Mouse (Mus musculus) intestine, embryonic 14.5 days (tissue): ENCODE results near the gene Grik1. TPM values are rescaled to one million over a fixed set of nuclear protein-coding genes. Genes with fewer than 3 reads are reported as not detected.

Experiments used
- ATAC-seq: fragments of 200-750 bp; cut with Nextera tagmentation; replicated peaks from 2 replicates; pipeline ENCODE4 v1.8.0; 2017; ENCODE audit warnings: low read depth, moderate number of reproducible peaks, moderate TSS enrichment, moderate library complexity; ENCODE audit not compliant: low FRiP score, low TSS enrichment
- DNase-seq: peaks from one replicate; pipeline ENCODE4 v3.0.0-alpha.2; 2018; ENCODE audit warnings: low spot score
- H3K27ac ChIP-seq: fragments of 300-500 bp; sonication (generic); 2 replicates; pipeline ENCODE4 v1.5.1; 2014; ENCODE audit warnings: low read depth, mild to moderate bottlenecking, control low read depth
- H3K27me3 ChIP-seq: fragments of 300-500 bp; sonication (generic); replicated peaks from 2 replicates; pipeline ENCODE4 v1.6.1; 2014; ENCODE audit warnings: low read length, control low read depth; ENCODE audit not compliant: control insufficient read depth, insufficient read depth
- H3K36me3 ChIP-seq: fragments of 300-500 bp; sonication (generic); 2 replicates; pipeline ENCODE4 v1.6.1; 2014; ENCODE audit warnings: low read length, control low read depth; ENCODE audit not compliant: control insufficient read depth, insufficient read depth
- H3K4me1 ChIP-seq: fragments of 300-500 bp; sonication (generic); replicated peaks from 2 replicates; pipeline ENCODE4 v1.6.1; 2014; ENCODE audit warnings: low read length, control low read depth, mixed read lengths; ENCODE audit not compliant: control insufficient read depth, insufficient read depth
- H3K4me2 ChIP-seq: fragments of 300-500 bp; sonication (generic); 2 replicates; pipeline ENCODE4 v1.6.1; 2014; ENCODE audit warnings: low read length
- H3K4me3 ChIP-seq: fragments of 300-500 bp; sonication (generic); 2 replicates; pipeline ENCODE4 v1.5.1; 2014; ENCODE audit warnings: low read depth, low read length, control low read depth, mixed read lengths
- H3K9ac ChIP-seq: fragments of 300-500 bp; sonication (generic); 2 replicates; pipeline ENCODE4 v1.6.1; 2014; ENCODE audit warnings: mild to moderate bottlenecking, low read length
- H3K9me3 ChIP-seq: fragments of 300-500 bp; sonication (generic); 2 replicates; pipeline ENCODE4 v1.6.1; 2016; ENCODE audit warnings: low read length, control low read depth; ENCODE audit not compliant: control insufficient read depth
- WGBS: fragments of 180-500 bp; shearing (Covaris S2); extraction: QIAGEN DNeasy Blood & Tissue Kit; methylation state at CpG from one replicate; pipeline ENCODE4 v1.1.7; 2014; 5-methylcytosine and 5-hydroxymethylcytosine counted together
- polyA plus RNA-seq: library from polyadenylated mRNA; unstranded; fragments of >200 nt; fragmentation: Nextera tagmentation; extraction: Ambion mirVana; gene quantifications from 2 replicates; pipeline ENCODE4 v1.2.1, GENCODE M21; 2014

Grik1 gene
- polyA plus RNA-seq, 1 experiment from 2014 or later, result 1.3 TPM

DNA sequence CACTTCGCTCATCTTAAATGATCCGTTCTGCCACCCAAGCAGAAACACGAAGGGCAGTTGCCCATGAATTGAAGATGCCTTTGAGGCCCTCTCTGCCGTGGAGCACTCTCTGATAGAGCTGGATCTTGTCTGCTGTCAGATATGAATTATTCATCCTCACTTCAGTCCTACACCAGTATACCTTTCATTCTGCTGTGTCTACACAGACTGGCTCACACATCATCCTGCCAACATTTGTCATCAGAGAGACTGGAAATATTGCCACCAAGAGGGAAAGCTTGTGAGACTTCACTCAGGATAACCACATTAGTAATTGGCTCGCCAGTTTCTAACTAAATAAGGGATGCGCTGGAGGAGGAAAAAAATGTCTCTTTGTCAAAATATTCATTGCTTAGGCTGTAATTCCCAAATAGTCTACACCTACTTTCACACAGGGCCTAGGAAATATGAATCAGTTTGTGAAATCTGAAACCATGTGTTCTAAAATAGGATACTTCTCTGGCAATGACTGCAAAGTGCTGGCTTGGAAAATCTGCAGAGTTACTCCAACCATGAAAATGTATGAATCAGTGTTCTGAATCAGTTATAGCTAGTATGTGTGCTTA lies 102.5 kb downstream of the Grik1 start:
- ATAC-seq (no peak), DNase-seq (no peak)
- Histone ChIP-seq H3K4me2 (no peak overlapping the region), H3K27ac (no peak overlapping the region), H3K4me1 (no peaks in the 10 kb centered on the region), H3K4me3 (no peak overlapping the region), H3K9ac (no peak overlapping the region), H3K36me3 (no peaks in the 10 kb centered on the region), H3K9me3 (no peaks in the 10 kb centered on the region), H3K27me3 (no peaks in the 10 kb centered on the region)
- WGBS, result 69% methylated on average over 6 of the region's 6 CpGs

DNA sequence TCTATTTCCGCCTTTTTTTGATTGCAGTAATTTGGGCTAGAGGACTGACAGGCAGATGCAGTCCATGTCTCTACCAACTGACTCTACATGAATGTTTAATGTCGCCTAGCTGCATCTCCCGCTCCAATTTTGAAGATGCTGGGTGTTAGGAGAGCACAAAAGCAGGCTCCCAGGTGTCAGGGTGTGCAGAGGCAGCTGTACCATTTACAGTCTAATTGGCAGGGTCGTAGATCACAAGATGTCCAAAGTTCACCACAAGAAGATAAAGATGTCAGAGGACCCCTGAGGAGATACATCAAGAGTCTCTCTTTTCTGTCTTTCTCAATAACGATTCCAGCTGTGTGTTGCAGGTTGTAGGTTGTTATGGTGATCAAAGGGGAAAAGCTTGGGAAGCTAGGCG lies 111.3 kb downstream of the Grik1 start:
- no peak for ATAC-seq
- H3K4me3 ChIP-seq, result no peak overlapping the region
- WGBS, result 66% methylated on average over 6 of the region's 6 CpGs
- no peak overlapping the region for H3K9ac ChIP-seq
- no peaks in the 10 kb centered on the region for H3K36me3 ChIP-seq
- H3K9me3 ChIP-seq, result no peaks in the 10 kb centered on the region
- H3K4me1 ChIP-seq, result no peaks in the 10 kb centered on the region
- H3K27me3 ChIP-seq, result no peaks in the 10 kb centered on the region
- H3K27ac ChIP-seq, result no peak overlapping the region
- no peak overlapping the region for H3K4me2 ChIP-seq
- DNase-seq, result no peak

DNA sequence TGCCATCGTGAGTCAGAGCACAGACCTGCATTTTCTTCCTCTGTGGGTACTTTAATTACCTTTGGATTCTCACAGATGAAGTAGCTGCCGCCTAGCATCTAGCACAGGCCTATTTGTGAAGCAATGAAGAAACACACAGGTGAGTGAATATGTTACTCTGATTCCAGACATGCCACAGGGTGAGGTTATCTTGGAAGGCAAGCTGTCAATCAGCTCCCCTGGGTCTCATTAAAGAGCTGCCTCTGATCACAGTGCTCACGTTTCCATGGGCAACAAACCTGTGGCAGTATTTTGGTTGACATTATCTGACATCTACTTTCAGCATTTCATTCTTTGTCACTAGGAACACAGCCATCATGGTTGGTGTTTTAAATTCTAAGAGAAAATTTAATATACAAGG lies 112.7 kb downstream of the Grik1 start:
- no peak overlapping the region for H3K4me2 ChIP-seq
- no peaks in the 10 kb centered on the region for H3K27me3 ChIP-seq
- no peak overlapping the region for H3K27ac ChIP-seq
- 63% methylated on average over 3 of the region's 3 CpGs for WGBS
- H3K4me1 ChIP-seq, result no peaks in the 10 kb centered on the region
- DNase-seq (no peak), ATAC-seq (no peak)
- no peaks in the 10 kb centered on the region for H3K36me3 ChIP-seq
- no peaks in the 10 kb centered on the region for H3K9me3 ChIP-seq
- no peak overlapping the region for H3K4me3 ChIP-seq
- H3K9ac ChIP-seq, result no peak overlapping the region

DNA sequence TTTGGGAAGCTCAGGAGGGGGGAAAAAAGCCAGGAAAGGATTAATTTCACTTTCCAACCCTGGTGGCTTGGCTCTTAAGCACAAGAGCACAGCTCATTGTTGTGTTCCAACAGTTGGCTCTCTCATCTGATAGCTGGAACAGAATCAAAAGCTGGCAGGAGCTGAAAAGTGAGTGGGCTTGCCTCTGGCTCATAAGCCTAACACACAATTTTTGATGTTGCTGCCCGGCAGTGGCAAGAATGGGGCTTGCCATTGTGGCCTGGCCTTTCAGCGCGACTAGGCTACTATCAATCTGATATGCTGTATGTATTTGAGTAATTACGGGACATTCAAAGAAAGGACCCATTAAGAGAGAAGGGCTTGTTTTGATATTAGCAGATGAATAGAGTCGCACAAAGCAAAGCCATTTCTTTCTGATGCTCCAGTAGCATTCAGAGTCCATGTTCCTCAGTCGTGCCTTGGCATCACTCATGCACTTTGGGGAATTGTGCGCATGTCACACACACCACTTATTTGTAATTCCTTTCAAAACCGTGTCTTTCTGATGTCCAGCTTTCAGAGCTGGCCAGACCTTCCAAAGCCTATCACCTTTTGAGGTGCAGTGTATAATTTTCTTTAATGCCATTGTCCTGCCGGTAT lies 115.9 kb downstream of the Grik1 start:
- no peak for DNase-seq
- Histone ChIP-seq H3K4me3 (no peak overlapping the region), H3K4me2 (no peak overlapping the region), H3K27me3 (no peaks in the 10 kb centered on the region), H3K36me3 (no peaks in the 10 kb centered on the region), H3K9ac (no peak overlapping the region), H3K27ac (no peak overlapping the region), H3K9me3 (no peaks in the 10 kb centered on the region), H3K4me1 (no peaks in the 10 kb centered on the region)
- no peak for ATAC-seq
- 89% methylated on average over 9 of the region's 9 CpGs for WGBS

DNA sequence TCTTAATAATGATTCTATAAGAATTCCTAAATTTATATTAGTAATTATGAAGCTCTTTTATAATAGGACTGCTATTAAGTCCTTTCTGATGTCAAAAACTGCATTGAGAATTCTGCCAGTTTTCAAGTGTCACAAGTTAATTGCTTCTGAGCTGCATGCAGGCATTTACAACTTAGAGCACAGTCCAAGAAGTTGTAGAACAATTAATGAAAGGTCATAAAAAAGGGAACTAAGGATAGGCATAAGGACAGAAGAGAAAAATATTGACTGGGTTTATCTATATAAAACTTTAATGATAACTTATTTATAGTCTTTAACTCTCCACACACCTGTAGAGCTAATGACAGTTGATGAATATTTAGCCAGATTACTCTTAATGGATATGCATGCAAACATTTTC lies 123.5 kb downstream of the Grik1 start:
- ATAC-seq, result no peak
- Histone ChIP-seq H3K9me3 (no peaks in the 10 kb centered on the region), H3K4me1 (no peaks in the 10 kb centered on the region), H3K27ac (no peak overlapping the region), H3K9ac (no peak overlapping the region), H3K27me3 (no peaks in the 10 kb centered on the region), H3K4me3 (no peak overlapping the region), H3K4me2 (no peak overlapping the region), H3K36me3 (no peaks in the 10 kb centered on the region)
- DNase-seq, result no peak

DNA sequence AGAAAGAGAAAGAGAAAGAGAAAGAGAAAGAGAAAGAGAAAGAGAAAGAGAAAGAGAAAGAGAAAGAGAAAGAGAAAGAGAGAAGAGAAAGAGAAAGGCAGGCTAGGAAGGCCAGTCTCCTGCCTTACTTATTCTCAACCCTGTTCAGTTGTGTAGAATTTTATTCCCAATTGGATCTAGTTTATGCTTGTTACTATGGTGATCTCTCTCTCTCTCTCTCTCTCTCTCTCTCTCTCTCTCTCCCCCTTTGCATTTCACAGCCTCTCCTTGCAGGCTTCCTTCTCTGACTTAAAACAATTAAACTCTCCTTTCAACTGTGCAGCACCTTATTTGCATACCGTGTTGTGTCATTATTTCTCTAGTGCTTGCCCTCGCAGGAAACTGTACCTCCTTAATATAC lies 147.5 kb downstream of the Grik1 start:
- no peaks in the 10 kb centered on the region for H3K4me1 ChIP-seq
- WGBS, result 62% methylated on average over 2 of the region's 2 CpGs
- no peak overlapping the region for H3K4me3 ChIP-seq
- H3K4me2 ChIP-seq, result no peak overlapping the region
- no peaks in the 10 kb centered on the region for H3K36me3 ChIP-seq
- DNase-seq (no peak), ATAC-seq (no peak)
- H3K27ac ChIP-seq, result no peak overlapping the region
- H3K9ac ChIP-seq, result no peak overlapping the region
- no peaks in the 10 kb centered on the region for H3K9me3 ChIP-seq
- H3K27me3 ChIP-seq, result no peaks in the 10 kb centered on the region

DNA sequence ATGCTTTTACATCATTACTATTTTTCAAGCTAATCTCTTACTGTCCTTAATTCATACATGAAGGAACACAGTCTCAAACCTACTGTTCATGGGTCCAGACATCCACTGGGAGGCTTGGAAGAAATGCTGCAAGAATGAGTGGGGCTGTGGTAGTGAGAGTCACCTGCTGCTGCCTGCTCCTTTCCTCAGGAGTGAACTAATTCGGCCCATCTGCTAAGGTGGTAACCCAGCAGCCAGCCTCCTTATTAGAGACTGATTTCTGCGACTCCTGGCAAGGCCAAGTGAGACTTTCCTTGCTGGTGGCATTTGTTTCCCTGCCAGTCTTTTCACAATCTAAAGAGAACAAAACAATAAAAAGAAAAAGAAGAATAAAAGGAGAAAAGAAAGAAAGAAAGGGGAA lies 147.9 kb downstream of the Grik1 start:
- H3K27ac ChIP-seq, result no peak overlapping the region
- 75% methylated on average over 2 of the region's 2 CpGs for WGBS
- no peak for ATAC-seq

DNA sequence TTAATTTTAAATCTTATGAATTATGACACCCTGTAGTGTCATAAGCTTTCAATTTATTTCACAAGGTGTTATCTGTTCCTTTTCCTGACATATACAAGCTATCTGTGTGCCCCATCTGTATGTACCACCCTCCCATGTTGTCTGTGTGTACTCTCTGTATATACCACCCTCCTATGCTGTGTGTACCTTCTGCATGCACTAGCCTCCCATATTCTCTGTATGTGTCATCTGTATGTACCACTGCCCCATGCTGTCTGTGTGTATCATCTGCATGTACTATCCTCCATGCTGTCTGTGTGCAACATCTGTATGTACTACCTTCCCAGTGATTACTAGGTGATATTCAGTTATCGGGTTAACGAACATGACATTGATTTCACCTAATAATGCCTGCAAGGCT lies 148.5 kb downstream of the Grik1 start:
- DNase-seq (no peak), ATAC-seq (no peak)
- 91% methylated on average over 2 of the region's 2 CpGs for WGBS
- no peak overlapping the region for H3K9ac ChIP-seq
- H3K36me3 ChIP-seq, result no peaks in the 10 kb centered on the region
- H3K4me3 ChIP-seq, result no peak overlapping the region
- no peaks in the 10 kb centered on the region for H3K9me3 ChIP-seq
- no peak overlapping the region for H3K4me2 ChIP-seq
- no peak overlapping the region for H3K27ac ChIP-seq
- H3K4me1 ChIP-seq, result no peaks in the 10 kb centered on the region
- no peaks in the 10 kb centered on the region for H3K27me3 ChIP-seq

More for the DNA sequence above, 147.9 kb downstream of the Grik1 start:
- no peaks in the 10 kb centered on the region for H3K9me3 ChIP-seq
- H3K36me3 ChIP-seq, result no peaks in the 10 kb centered on the region
- H3K4me3 ChIP-seq, result no peak overlapping the region
- no peak overlapping the region for H3K4me2 ChIP-seq
- H3K27me3 ChIP-seq, result no peaks in the 10 kb centered on the region
- no peak for DNase-seq
- no peaks in the 10 kb centered on the region for H3K4me1 ChIP-seq
- no peak overlapping the region for H3K9ac ChIP-seq

DNA sequence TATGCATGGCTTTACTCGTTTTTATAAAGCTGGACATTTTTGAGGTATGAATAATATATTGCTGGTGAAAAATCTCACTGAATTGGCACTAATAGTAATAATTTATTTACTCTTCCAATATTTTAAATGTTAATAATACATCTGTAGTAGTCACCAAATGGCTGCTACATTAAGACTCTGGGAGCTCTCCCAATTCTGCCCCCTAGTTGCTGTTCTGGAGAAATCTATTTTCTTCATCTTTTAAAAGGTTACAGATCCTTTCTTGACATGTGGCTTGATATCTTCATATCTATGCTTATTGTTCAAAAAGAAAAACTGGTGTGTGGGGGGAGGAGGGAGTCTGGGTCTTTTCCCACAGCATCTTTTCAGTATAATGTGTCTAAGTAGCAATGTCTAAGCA lies 151.2 kb downstream of the Grik1 start:
- H3K4me2 ChIP-seq, result no peak overlapping the region
- H3K9ac ChIP-seq, result no peak overlapping the region
- WGBS, result 69% methylated on average over 1 of the region's 1 CpGs
- no peaks in the 10 kb centered on the region for H3K36me3 ChIP-seq
- H3K4me3 ChIP-seq, result no peak overlapping the region
- DNase-seq (no peak), ATAC-seq (no peak)
- no peaks in the 10 kb centered on the region for H3K4me1 ChIP-seq
- H3K27ac ChIP-seq, result no peak overlapping the region
- H3K27me3 ChIP-seq, result no peaks in the 10 kb centered on the region
- H3K9me3 ChIP-seq, result no peaks in the 10 kb centered on the region
